Mouse (Mus musculus) testis, postnatal 14 days (tissue): ENCODE data around the gene Psmb2.

Source experiments
- DNase-seq: peaks from one replicate; pipeline ENCODE4 v3.0.0; 2021; ENCODE audit warnings: low spot score

Gene Psmb2

GRCm38 (mm10) chr4:126732531-126733380, 55.3 kb downstream of the Psmb2 start:
- no peak for DNase-seq

- DNase-seq: no peak
Measured at GRCm38 (mm10) chr4:126734001-126734603, 56.7 kb downstream of the Psmb2 start.

GRCm38 (mm10) chr4:126734700-126735381, 57.4 kb downstream of the Psmb2 start:
- DNase-seq: no peak

- no peak for DNase-seq
Measured at GRCm38 (mm10) chr4:126735382-126736000, 58.1 kb downstream of the Psmb2 start.

- peak; percentile 53 for DNase-seq
Measured at GRCm38 (mm10) chr4:126736001-126736414, 58.6 kb downstream of the Psmb2 start, which contains the start of gene Tfap2e. Gene Tfap2e, minus strand, starts transcription at chr4:126736240.

- no peak for DNase-seq
Measured at GRCm38 (mm10) chr4:126739966-126740676, 62.7 kb downstream of the Psmb2 start.

GRCm38 (mm10) chr4:126741448-126741847, 64.0 kb downstream of the Psmb2 start:
- DNase-seq: peak; percentile 72

- no peak for DNase-seq
Measured at GRCm38 (mm10) chr4:126742976-126743375, 65.5 kb downstream of the Psmb2 start.

GRCm38 (mm10) chr4:126743713-126744112, 66.3 kb downstream of the Psmb2 start:
- no peak for DNase-seq

- no peak for DNase-seq
Measured at GRCm38 (mm10) chr4:126744831-126745230, 67.4 kb downstream of the Psmb2 start.

GRCm38 (mm10) chr4:126745506-126746193, 68.2 kb downstream of the Psmb2 start:
- no peak for DNase-seq

GRCm38 (mm10) chr4:126746194-126746840, 68.9 kb downstream of the Psmb2 start:
- no peak for DNase-seq

- DNase-seq: no peak
Measured at GRCm38 (mm10) chr4:126748381-126748780, 71.0 kb downstream of the Psmb2 start.

GRCm38 (mm10) chr4:126749553-126749952, 72.1 kb downstream of the Psmb2 start:
- no peak for DNase-seq

- no peak for DNase-seq
Measured at GRCm38 (mm10) chr4:126750046-126750683, 72.7 kb downstream of the Psmb2 start.

- no peak for DNase-seq
Measured at GRCm38 (mm10) chr4:126750863-126751555, 73.6 kb downstream of the Psmb2 start.

- no peak for DNase-seq
Measured at GRCm38 (mm10) chr4:126751556-126752023, 74.2 kb downstream of the Psmb2 start.

- no peak for DNase-seq
Measured at GRCm38 (mm10) chr4:126752024-126752607, 74.7 kb downstream of the Psmb2 start.

- DNase-seq: no peak
Measured at GRCm38 (mm10) chr4:126752608-126753141, 75.2 kb downstream of the Psmb2 start.
